Mouse (Mus musculus) megakaryocyte-erythroid progenitor cell, adult 5-6 weeks (primary cell): Measurements from ENCODE around the gene Nrl. TPM values are rescaled to one million over a fixed set of nuclear protein-coding genes. Genes with fewer than 3 reads are reported as not detected.

ENCODE experiments used
- ATAC-seq: replicated peaks from 2 replicates; pipeline ENCODE4 v1.8.0; 2016; ENCODE audit warnings: mild to moderate bottlenecking, inconsistent platforms; ENCODE audit not compliant: severe bottlenecking, poor library complexity, low FRiP score, low TSS enrichment
- total RNA-seq, 2 experiments: library from RNA; stranded (forward) in 1 of 2; stranded (reverse) in 1 of 2; fragments of 200-1000, 215-1000 nt in 1 of 2; fragments of >200 nt in 1 of 2; fragmentation: Nextera tagmentation in 1 of 2; gene quantifications; 2 replicates each; pipeline ENCODE4 v1.2.3; 2014 to 2017

Nrl gene
- total RNA-seq (2014; fragmentation: Nextera tagmentation) (not detected in 2 replicates), total RNA-seq (2017) (not detected in 2 replicates)

GRCm38 (mm10) chr14:55524785-55525184 is at the start of gene Nrl:
TSS of gene Nrl (minus strand) at chr14:55524981.
- ATAC-seq = no peak

GRCm38 (mm10) chr14:55571760-55572159 is 47.0 kb upstream of the Nrl start:
- no peak for ATAC-seq

- peak; percentile 57 for ATAC-seq
Observed at GRCm38 (mm10) chr14:55570588-55570987, 45.8 kb upstream of the Nrl start.

- ATAC-seq = no peak
Observed at GRCm38 (mm10) chr14:55567496-55567895, 42.7 kb upstream of the Nrl start.

- no peak for ATAC-seq
Observed at GRCm38 (mm10) chr14:55565748-55566147, 41.0 kb upstream of the Nrl start.

- no peak for ATAC-seq
Observed at GRCm38 (mm10) chr14:55563249-55563648, 38.5 kb upstream of the Nrl start.

- ATAC-seq = no peak
Observed at GRCm38 (mm10) chr14:55561860-55562259, 37.1 kb upstream of the Nrl start.

- ATAC-seq = peak; percentile 81
Observed at GRCm38 (mm10) chr14:55560202-55561073, 35.7 kb upstream of the Nrl start, which contains the start of gene A730061H03Rik. TSS of gene A730061H03Rik (minus strand) at chr14:55560406.

- ATAC-seq = peak; percentile 62
Observed at GRCm38 (mm10) chr14:55559799-55560201, 35.0 kb upstream of the Nrl start, which contains the start of gene Dcaf11. TSS of gene Dcaf11 (plus strand) at chr14:55560006.

GRCm38 (mm10) chr14:55558740-55559448 is 34.1 kb upstream of the Nrl start:
- ATAC-seq = peak; percentile 19; the same call in 1 of the 2 replicates

- no peak for ATAC-seq
Observed at GRCm38 (mm10) chr14:55557587-55557986, 32.8 kb upstream of the Nrl start.

GRCm38 (mm10) chr14:55557003-55557402 is 32.2 kb upstream of the Nrl start:
- 0 out of 2 replicates have a peak, but pooled peaks have one; percentile 10 for ATAC-seq

GRCm38 (mm10) chr14:55555788-55556187 is 31.0 kb upstream of the Nrl start:
- ATAC-seq = no peak

GRCm38 (mm10) chr14:55554635-55555034 is 29.9 kb upstream of the Nrl start:
- ATAC-seq = no peak

GRCm38 (mm10) chr14:55551794-55552193 is 27.0 kb upstream of the Nrl start:
- ATAC-seq = no peak

GRCm38 (mm10) chr14:55551347-55551746 is 26.6 kb upstream of the Nrl start:
- no peak for ATAC-seq

GRCm38 (mm10) chr14:55550191-55550590 is 25.4 kb upstream of the Nrl start:
- ATAC-seq = no peak

GRCm38 (mm10) chr14:55544334-55544733 is 19.6 kb upstream of the Nrl start:
- no peak for ATAC-seq

- peak; percentile 71 for ATAC-seq
Observed at GRCm38 (mm10) chr14:55542268-55542667, 17.5 kb upstream of the Nrl start.

GRCm38 (mm10) chr14:55540787-55541321 is 16.1 kb upstream of the Nrl start:
- ATAC-seq = peak; percentile 35
